Mouse (Mus musculus) liver, embryonic 16.5 days (tissue): ENCODE measurements around the gene Chpf2. TPM values are rescaled to one million over a fixed set of nuclear protein-coding genes. Genes with fewer than 3 reads are reported as not detected.

Experiments used
- ATAC-seq: fragments of 200-750 bp; cut with Nextera tagmentation; 2 replicates; pipeline ENCODE4 v1.8.0; 2017; ENCODE audit warnings: low read depth, mild to moderate bottlenecking, moderate number of reproducible peaks, moderate library complexity
- H3K27ac ChIP-seq: fragments of 300-500 bp; sonication (generic); 2 replicates; pipeline ENCODE4 v1.5.1; 2014; ENCODE audit warnings: mild to moderate bottlenecking, low read length
- H3K27me3 ChIP-seq: fragments of 300-500 bp; sonication (generic); 2 replicates; pipeline ENCODE4 v1.6.1; 2014; ENCODE audit warnings: low read depth, low read length, mixed read lengths; ENCODE audit not compliant: control insufficient read depth, insufficient read depth
- H3K36me3 ChIP-seq: fragments of 300-500 bp; sonication (generic); 2 replicates; pipeline ENCODE4 v1.6.1; 2014; ENCODE audit warnings: mild to moderate bottlenecking; ENCODE audit not compliant: control insufficient read depth, insufficient read depth
- H3K4me1 ChIP-seq: fragments of 300-500 bp; sonication (generic); 2 replicates; pipeline ENCODE4 v1.6.1; 2014; ENCODE audit warnings: low read depth, low read length, mixed read lengths; ENCODE audit not compliant: control insufficient read depth
- H3K4me2 ChIP-seq: fragments of 300-500 bp; sonication (generic); 2 replicates; pipeline ENCODE4 v1.6.1; 2014; ENCODE audit warnings: low read depth, low read length, mixed read lengths
- H3K4me3 ChIP-seq: fragments of 300-500 bp; sonication (generic); 2 replicates; pipeline ENCODE4 v1.5.1; 2014; ENCODE audit warnings: low read depth, mild to moderate bottlenecking, low read length
- H3K9ac ChIP-seq: fragments of 300-500 bp; sonication (generic); 2 replicates; pipeline ENCODE4 v1.6.1; 2014; ENCODE audit warnings: low read depth, low read length
- H3K9me3 ChIP-seq: fragments of 300-500 bp; sonication (generic); replicated peaks from 2 replicates; pipeline ENCODE4 v1.6.1; 2016; ENCODE audit warnings: low read length; ENCODE audit not compliant: control insufficient read depth
- WGBS: fragments of 180-500 bp; shearing (Covaris S2); extraction: QIAGEN DNeasy Blood & Tissue Kit; methylation state at CpG from one replicate; pipeline ENCODE4 v1.1.7; 2014; ENCODE audit not compliant: insufficient replicate concordance; 5-methylcytosine and 5-hydroxymethylcytosine counted together
- polyA plus RNA-seq: library from polyadenylated mRNA; unstranded; fragments of >200 nt; fragmentation: Nextera tagmentation; extraction: Ambion mirVana; gene quantifications from 2 replicates; pipeline ENCODE4 v1.2.1, GENCODE M21; 2015

The Chpf2 gene
- polyA plus RNA-seq: 10.7 and 11.3 TPM in 2 replicates

- H3K27me3 ChIP-seq: peaks cover 6% of the 10 kb centered on the region; the same call in 1 of the 2 replicates
- peak within 1 kb of the TSS; percentile 83 for H3K9ac ChIP-seq
- no peaks in the 10 kb centered on the region; the same call in 1 of the 2 replicates for H3K36me3 ChIP-seq
- H3K4me2 ChIP-seq: peak within 1 kb of the TSS; percentile 87
- WGBS: under 1% methylated on average over 43 of the region's 43 CpGs
- peaks cover 24% of the 10 kb centered on the region for H3K4me1 ChIP-seq
- H3K27ac ChIP-seq: peak within 1 kb of the TSS; percentile 61
- peak; percentile 88 for ATAC-seq
- H3K4me3 ChIP-seq: peak within 1 kb of the TSS; percentile 87
- no peaks in the 10 kb centered on the region for H3K9me3 ChIP-seq
These were observed at the start of gene Chpf2 for GRCm38 (mm10) chr5:24586547-24587199. Gene Chpf2 (plus strand): TSS chr5:24586741.

- Histone ChIP-seq H3K27me3 (peaks cover 7% of the 10 kb centered on the region), H3K27ac (no peak overlapping the region), H3K9me3 (no peaks in the 10 kb centered on the region), H3K9ac (no peak overlapping the region), H3K36me3 (no peaks in the 10 kb centered on the region), H3K4me2 (no peak overlapping the region), H3K4me1 (no peaks in the 10 kb centered on the region; the same call in 1 of the 2 replicates), H3K4me3 (no peak overlapping the region)
- 54% methylated on average over 16 of the region's 16 CpGs for WGBS
- ATAC-seq: no peak
These were observed 48.9 kb upstream of the Chpf2 start for GRCm38 (mm10) chr5:24537618-24538017.

- Histone ChIP-seq H3K36me3 (no peaks in the 10 kb centered on the region), H3K27ac (no peak overlapping the region), H3K4me3 (no peak overlapping the region), H3K4me2 (no peak overlapping the region), H3K9ac (no peak overlapping the region), H3K4me1 (no peaks in the 10 kb centered on the region; the same call in 1 of the 2 replicates), H3K27me3 (peaks cover 7% of the 10 kb centered on the region), H3K9me3 (no peaks in the 10 kb centered on the region)
- ATAC-seq: no peak
- WGBS: 70% methylated on average over 22 of the region's 22 CpGs
These were observed 46.8 kb upstream of the Chpf2 start for GRCm38 (mm10) chr5:24539571-24540296.

- H3K9ac ChIP-seq: no peak within 1 kb of the TSS
- ATAC-seq: peak; percentile 16; the same call in 1 of the 2 replicates
- no peak within 1 kb of the TSS for H3K4me2 ChIP-seq
- H3K27me3 ChIP-seq: peaks cover 7% of the 10 kb centered on the region
- no peaks in the 10 kb centered on the region; the same call in 1 of the 2 replicates for H3K4me1 ChIP-seq
- no peak within 1 kb of the TSS for H3K27ac ChIP-seq
- H3K9me3 ChIP-seq: no peaks in the 10 kb centered on the region
- H3K4me3 ChIP-seq: no peak within 1 kb of the TSS
- 9% methylated on average over 14 of the region's 14 CpGs for WGBS
- no peaks in the 10 kb centered on the region for H3K36me3 ChIP-seq
These were observed 46.0 kb upstream of the Chpf2 start, which contains the start of gene Asb10 for GRCm38 (mm10) chr5:24540387-24541143. Gene Asb10 (minus strand): TSS chr5:24540978.

DNA sequence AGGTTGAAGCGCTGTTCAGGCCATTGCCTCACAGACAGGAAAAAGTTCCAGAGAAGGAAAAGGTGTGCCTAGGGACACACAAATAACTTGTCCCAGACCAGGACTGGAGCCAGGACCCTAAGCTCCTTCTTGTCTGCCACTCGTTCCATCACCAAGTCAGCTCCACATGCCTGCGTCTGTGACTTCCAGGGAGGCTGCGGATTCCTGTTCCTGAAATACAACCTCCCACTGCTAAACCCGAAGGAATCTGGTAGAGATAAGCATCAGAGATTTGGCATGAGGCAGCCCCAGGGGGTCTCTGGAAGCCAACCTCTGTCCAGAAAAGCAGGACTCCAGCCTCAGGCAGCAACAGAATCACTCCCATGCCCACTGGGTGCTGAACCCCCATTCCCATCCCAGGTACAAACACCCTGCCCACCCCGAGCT is 45.4 kb upstream of the Chpf2 start:
- Histone ChIP-seq H3K4me3 (no peak overlapping the region), H3K4me2 (no peak overlapping the region), H3K27me3 (peaks cover 7% of the 10 kb centered on the region), H3K9me3 (no peaks in the 10 kb centered on the region), H3K9ac (no peak overlapping the region), H3K36me3 (no peaks in the 10 kb centered on the region), H3K4me1 (no peaks in the 10 kb centered on the region; the same call in 1 of the 2 replicates), H3K27ac (no peak overlapping the region)
- WGBS: 22% methylated on average over 6 of the region's 6 CpGs
- ATAC-seq: no peak

DNA sequence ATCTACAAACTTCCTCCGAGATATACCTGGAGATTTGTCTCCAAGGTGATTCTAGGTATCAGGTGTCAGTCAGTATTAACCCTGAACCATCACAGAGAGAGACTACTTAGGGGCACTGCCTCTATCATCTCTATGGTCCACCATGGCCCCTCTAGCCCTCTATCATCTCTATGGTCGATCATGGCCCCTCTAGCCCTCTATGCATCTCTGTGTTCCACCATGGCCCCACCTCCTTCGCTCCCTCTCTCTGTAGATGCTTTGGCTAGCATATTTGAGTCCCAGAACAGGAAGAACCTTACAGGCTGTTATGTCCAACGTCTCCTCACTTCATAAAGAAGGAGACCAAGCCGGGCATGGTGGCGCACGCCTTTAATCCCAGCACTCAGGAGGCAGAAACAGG is 43.9 kb upstream of the Chpf2 start:
- H3K36me3 ChIP-seq: no peaks in the 10 kb centered on the region
- H3K4me1 ChIP-seq: no peaks in the 10 kb centered on the region; the same call in 1 of the 2 replicates
- H3K9ac ChIP-seq: no peak overlapping the region
- H3K4me3 ChIP-seq: no peak overlapping the region
- H3K9me3 ChIP-seq: no peaks in the 10 kb centered on the region
- no peak overlapping the region for H3K27ac ChIP-seq
- WGBS: 63% methylated on average over 7 of the region's 7 CpGs
- peaks cover 4% of the 10 kb centered on the region; the same call in 1 of the 2 replicates for H3K27me3 ChIP-seq
- no peak for ATAC-seq
- H3K4me2 ChIP-seq: no peak overlapping the region

- H3K27ac ChIP-seq: no peak overlapping the region
- WGBS: 24% methylated on average over 26 of the region's 26 CpGs
- H3K4me1 ChIP-seq: no peaks in the 10 kb centered on the region
- no peaks in the 10 kb centered on the region for H3K9me3 ChIP-seq
- H3K4me3 ChIP-seq: no peak overlapping the region
- H3K9ac ChIP-seq: no peak overlapping the region
- no peak overlapping the region for H3K4me2 ChIP-seq
- no peaks in the 10 kb centered on the region for H3K36me3 ChIP-seq
- peaks cover 20% of the 10 kb centered on the region for H3K27me3 ChIP-seq
- no peak for ATAC-seq
These were observed 35.8 kb upstream of the Chpf2 start for GRCm38 (mm10) chr5:24550598-24551316.

DNA sequence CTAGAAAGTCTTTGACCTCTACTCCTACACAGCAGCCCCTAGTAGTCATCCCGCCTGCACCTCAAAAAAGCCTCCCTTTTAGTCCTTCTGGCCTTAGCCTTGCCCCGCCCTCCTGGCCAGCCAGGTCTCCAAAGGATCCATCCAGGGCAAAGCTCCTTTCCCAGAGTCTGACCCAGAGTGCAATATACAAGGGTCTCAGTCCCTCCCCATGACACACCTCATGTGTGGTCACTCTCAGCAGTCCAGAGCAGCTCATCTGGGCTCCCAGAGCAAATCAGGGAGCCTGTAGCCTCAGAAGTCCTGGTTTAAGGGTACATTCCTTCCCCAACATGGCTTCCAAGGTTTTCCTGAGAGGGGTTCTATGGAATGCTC is 35.2 kb upstream of the Chpf2 start:
- Histone ChIP-seq H3K4me2 (no peak overlapping the region), H3K27me3 (peaks cover 20% of the 10 kb centered on the region), H3K4me3 (no peak overlapping the region), H3K27ac (no peak overlapping the region), H3K36me3 (no peaks in the 10 kb centered on the region), H3K9me3 (no peaks in the 10 kb centered on the region), H3K4me1 (no peaks in the 10 kb centered on the region), H3K9ac (no peak overlapping the region)
- no peak for ATAC-seq
- WGBS: 36% methylated on average over 2 of the region's 2 CpGs
